Mouse (Mus musculus) heart, adult 2 months (tissue): ENCODE data around the gene Stx3.

Experiments
- CTCF ChIP-seq: fragments of 200-600 bp; IDR thresholded peaks from 2 replicates; pipeline ENCODE4 v1.8.1; 2022; ENCODE audit warnings: antibody characterized with exemption, mild to moderate bottlenecking, moderate library complexity
- POLR2A ChIP-seq: fragments of 200-500 bp; IDR thresholded peaks from 2 replicates; pipeline ENCODE4 v1.6.1; 2011; ENCODE audit warnings: mild to moderate bottlenecking, low read depth, low read length, control low read depth; ENCODE audit not compliant: insufficient read depth

GRCm38 (mm10) chr19:11818199-11819142, 732 bp downstream of the Stx3 start:
- TF ChIP-seq POLR2A (no peak), CTCF (no peak)
